Mouse (Mus musculus) stomach, postnatal 0 days (tissue): Measurements from ENCODE around the gene Zdhhc17.

ENCODE experiments used
- CTCF ChIP-seq: IDR thresholded peaks from 2 replicates; pipeline ENCODE4 v1.5.1; 2016; ENCODE audit warnings: antibody characterized with exemption, low read depth, mild to moderate bottlenecking, moderate library complexity
- EP300 ChIP-seq: optimal IDR thresholded peaks from 2 replicates; pipeline ENCODE3; 2016; ENCODE audit warnings: antibody characterized with exemption

- TF ChIP-seq CTCF (no peak), EP300 (no peak)
Measured at GRCm38 (mm10) chr10:110922612-110923011, 87.3 kb downstream of the Zdhhc17 start.
